Mouse (Mus musculus): ENCODE measurements around the gene Irf1. TPM values are rescaled to one million over a fixed set of nuclear protein-coding genes. Genes with fewer than 3 reads are reported as not detected.
A peak's percentile ranks its signal among the peaks of the same experiment; 100 is the strongest.

The Irf1 gene
- total and polyA plus RNA-seq, 2 experiments from 2014 or later, result 4.4 to 8.5 TPM

GRCm38 (mm10) chr11:53764581-53764980 lies 5.2 kb upstream of the Irf1 start:
- Histone ChIP-seq H3K4me2 (ENCODE audit: low read depth, low read length) (no peak overlapping the region), H3K4me1 (ENCODE audit: insufficient read depth, low read length) (peaks cover 19% of the 10 kb centered on the region), H3K27ac (no peak overlapping the region), H3K4me3 (ENCODE audit: low read length) (no peak overlapping the region), H3K27me3 (ENCODE audit: insufficient read depth, low read length) (0 out of 2 replicates have a peak, but pooled peaks cover 5% of the 10 kb centered on the region), H3K36me3 (ENCODE audit: insufficient read depth, low read length) (no peaks in the 10 kb centered on the region), H3K9ac (replicated peaks; ENCODE audit: low read length) (no peak overlapping the region), H3K9me3 (ENCODE audit: low read length) (no peaks in the 10 kb centered on the region)
- DNase-seq (ENCODE audit: low spot score) (no peak), ATAC-seq (no peak)
- no peak for TF ChIP-seq CTCF (IDR thresholded peaks at IDR 0.05; ENCODE audit: low read depth)
- 51% methylated on average over 5 of the region's 5 CpGs for WGBS

DNA sequence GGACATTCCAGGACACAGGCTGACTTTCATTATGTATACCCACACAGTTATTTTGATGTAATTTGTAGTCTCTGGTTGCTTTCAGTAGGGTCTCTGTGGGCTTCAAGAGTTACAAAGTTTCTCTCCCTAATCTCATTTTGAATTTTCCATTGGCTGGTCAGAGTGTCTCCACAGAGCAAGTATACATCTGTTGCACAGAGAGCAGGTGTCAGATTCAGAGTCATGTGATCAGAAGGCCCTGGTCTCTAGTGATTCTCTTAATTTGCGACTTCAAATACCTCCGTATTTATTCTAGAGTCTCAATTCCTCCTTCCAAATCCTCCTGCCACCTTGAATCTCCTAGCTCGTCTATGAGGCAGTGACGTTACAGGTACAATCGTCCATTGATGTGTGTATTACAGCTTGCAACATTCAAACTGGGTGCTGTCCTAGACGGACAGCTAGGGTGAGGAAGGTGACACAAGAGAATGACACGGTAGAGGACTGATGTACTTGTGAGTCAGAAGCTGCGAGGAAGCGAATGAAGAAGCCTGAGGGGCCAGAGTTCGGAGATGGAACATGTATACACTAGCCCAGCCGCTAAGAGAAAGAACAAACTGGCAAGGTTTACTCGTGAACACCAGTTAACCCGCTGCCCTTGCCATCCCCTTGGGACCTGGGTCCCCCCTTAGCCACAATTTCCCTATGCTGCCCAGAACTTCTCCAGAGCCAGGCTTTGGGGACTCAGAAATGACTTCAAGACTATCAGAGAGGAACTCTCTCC lies 1.2 kb upstream of the Irf1 start:
- Histone ChIP-seq H3K36me3 (ENCODE audit: insufficient read depth, low read length) (no peaks in the 10 kb centered on the region), H3K4me3 (ENCODE audit: low read length) (no peak overlapping the region), H3K4me1 (ENCODE audit: insufficient read depth, low read length) (peaks cover 1% of the 10 kb centered on the region; the same call in 1 of the 2 replicates), H3K27me3 (ENCODE audit: insufficient read depth, low read length) (no peaks in the 10 kb centered on the region), H3K9me3 (ENCODE audit: low read length) (no peaks in the 10 kb centered on the region), H3K4me2 (ENCODE audit: low read depth, low read length) (no peak overlapping the region), H3K9ac (replicated peaks; ENCODE audit: low read length) (no peak overlapping the region), H3K27ac (no peak overlapping the region)
- no peak for TF ChIP-seq CTCF (IDR thresholded peaks at IDR 0.05; ENCODE audit: low read depth)
- WGBS, result 77% methylated on average over 13 of the region's 13 CpGs
- ATAC-seq (no peak), DNase-seq (ENCODE audit: low spot score) (no peak)

- Histone ChIP-seq H3K27me3 (ENCODE audit: insufficient read depth, low read length) (no peaks in the 10 kb centered on the region), H3K4me1 (ENCODE audit: insufficient read depth, low read length) (no peaks in the 10 kb centered on the region), H3K9ac (replicated peaks; ENCODE audit: low read length) (no peak overlapping the region), H3K27ac (no peak overlapping the region), H3K36me3 (ENCODE audit: insufficient read depth, low read length) (no peaks in the 10 kb centered on the region), H3K4me3 (ENCODE audit: low read length) (peak overlapping the region; percentile 70), H3K9me3 (ENCODE audit: low read length) (no peaks in the 10 kb centered on the region), H3K4me2 (ENCODE audit: low read depth, low read length) (peak overlapping the region; percentile 94)
- ATAC-seq (no peak), DNase-seq (ENCODE audit: low spot score) (no peak)
- no peak for TF ChIP-seq CTCF (IDR thresholded peaks at IDR 0.05; ENCODE audit: low read depth)
- WGBS, result 62% methylated on average over 12 of the region's 12 CpGs
These were observed 633 bp upstream of the Irf1 start for GRCm38 (mm10) chr11:53769185-53769576.

DNA sequence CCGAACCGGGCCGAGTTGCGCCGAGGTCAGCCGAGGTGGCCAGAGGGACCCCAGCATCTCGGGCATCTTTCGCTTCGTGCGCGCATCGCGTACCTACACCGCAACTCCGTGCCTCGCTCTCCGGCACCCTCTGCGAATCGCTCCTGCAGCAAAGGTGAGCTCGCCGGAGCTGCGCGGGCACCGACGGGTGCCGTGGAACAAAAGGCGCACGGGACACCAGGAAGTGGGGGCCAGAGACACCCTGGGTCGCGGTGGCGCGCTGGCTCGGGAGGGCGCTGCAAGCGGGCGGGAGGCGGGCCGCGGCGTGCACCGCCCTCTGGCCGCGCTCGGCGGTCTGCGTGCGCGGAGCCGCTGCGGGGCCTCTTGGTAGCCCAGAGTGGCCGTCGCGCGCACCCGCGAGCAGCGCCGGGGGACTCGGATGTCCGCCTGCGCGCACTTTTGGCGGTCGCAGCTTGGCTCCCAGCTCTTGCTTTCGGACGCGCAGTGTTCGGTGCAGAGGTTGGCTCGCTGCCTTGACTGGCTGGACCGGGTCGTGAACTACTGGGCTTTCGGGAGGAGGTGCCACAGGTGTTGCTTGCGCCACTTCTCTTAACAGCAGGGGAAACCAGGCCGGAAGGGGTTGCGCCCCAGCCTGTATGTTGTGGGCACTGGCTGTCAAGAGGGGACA lies 444 bp downstream of the Irf1 start:
- no peaks in the 10 kb centered on the region for H3K27me3 ChIP-seq (ENCODE audit: insufficient read depth, low read length)
- peak; percentile 19; the same call in 1 of the 2 replicates for TF ChIP-seq CTCF (IDR thresholded peaks at IDR 0.05; ENCODE audit: low read depth)
- no peaks in the 10 kb centered on the region for H3K9me3 ChIP-seq (ENCODE audit: low read length)
- WGBS, result under 1% methylated on average over 73 of the region's 75 CpGs
- peak overlapping the region; percentile 60 for H3K9ac ChIP-seq (replicated peaks; ENCODE audit: low read length)
- no peaks in the 10 kb centered on the region for H3K4me1 ChIP-seq (ENCODE audit: insufficient read depth, low read length)
- peak overlapping the region; percentile 94 for H3K4me2 ChIP-seq (ENCODE audit: low read depth, low read length)
- no peaks in the 10 kb centered on the region for H3K36me3 ChIP-seq (ENCODE audit: insufficient read depth, low read length)
- DNase-seq (ENCODE audit: low spot score) (peak; percentile 77), ATAC-seq (peak; percentile 84)
- peak overlapping the region; percentile 69 for H3K27ac ChIP-seq
- H3K4me3 ChIP-seq (ENCODE audit: low read length), result peak overlapping the region; percentile 70

GRCm38 (mm10) chr11:53771001-53771744 lies 1.4 kb downstream of the Irf1 start:
- 81% methylated on average over 11 of the region's 11 CpGs for WGBS
- Histone ChIP-seq H3K27me3 (ENCODE audit: insufficient read depth, low read length) (no peaks in the 10 kb centered on the region), H3K36me3 (ENCODE audit: insufficient read depth, low read length) (no peaks in the 10 kb centered on the region), H3K9ac (replicated peaks; ENCODE audit: low read length) (no peak overlapping the region), H3K4me1 (ENCODE audit: insufficient read depth, low read length) (no peaks in the 10 kb centered on the region), H3K4me2 (ENCODE audit: low read depth, low read length) (peak overlapping the region; percentile 94; the same call in 1 of the 2 replicates), H3K27ac (no peak overlapping the region), H3K9me3 (ENCODE audit: low read length) (no peaks in the 10 kb centered on the region), H3K4me3 (ENCODE audit: low read length) (0 out of 2 replicates have a peak overlapping the region, but pooled peaks have one; percentile 70)
- DNase-seq (ENCODE audit: low spot score) (no peak), ATAC-seq (no peak)
- TF ChIP-seq CTCF (IDR thresholded peaks at IDR 0.05; ENCODE audit: low read depth), result no peak

DNA sequence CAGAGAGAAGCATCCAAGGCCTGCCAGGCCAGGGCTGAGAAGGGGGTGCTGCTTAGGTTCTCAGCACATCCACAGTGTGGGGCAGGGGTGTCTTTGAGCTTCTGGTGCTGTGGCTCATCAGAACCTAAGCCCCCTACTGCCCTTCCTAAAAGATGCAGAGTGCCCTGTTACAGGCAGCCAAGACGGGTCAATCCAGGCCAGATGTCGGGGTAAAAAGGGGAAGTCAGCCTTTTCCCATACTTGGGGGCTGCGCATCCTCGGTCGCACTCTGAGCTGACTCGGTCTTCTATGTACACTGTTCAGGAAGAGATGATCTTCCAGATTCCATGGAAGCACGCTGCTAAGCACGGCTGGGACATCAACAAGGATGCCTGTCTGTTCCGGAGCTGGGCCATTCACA lies 2.7 kb downstream of the Irf1 start:
- Histone ChIP-seq H3K27me3 (ENCODE audit: insufficient read depth, low read length) (no peaks in the 10 kb centered on the region), H3K9me3 (ENCODE audit: low read length) (no peaks in the 10 kb centered on the region), H3K4me3 (ENCODE audit: low read length) (no peak overlapping the region), H3K36me3 (ENCODE audit: insufficient read depth, low read length) (no peaks in the 10 kb centered on the region), H3K4me1 (ENCODE audit: insufficient read depth, low read length) (no peaks in the 10 kb centered on the region), H3K27ac (no peak overlapping the region), H3K4me2 (ENCODE audit: low read depth, low read length) (no peak overlapping the region), H3K9ac (replicated peaks; ENCODE audit: low read length) (no peak overlapping the region)
- DNase-seq (ENCODE audit: low spot score), result no peak
- no peak for ATAC-seq
- 78% methylated on average over 9 of the region's 9 CpGs for WGBS
- TF ChIP-seq CTCF (IDR thresholded peaks at IDR 0.05; ENCODE audit: low read depth), result no peak

Measured in hindbrain, postnatal 0 days (tissue).